Mouse (Mus musculus) embryonic stem cell, embryonic (primary cell): ENCODE data around the gene Rasgrp2.

Experiments used
- CTCF ChIA-PET, 4 experiments: fragments of 300-600 bp in 2 of 4; fragments of 350-600 bp in 2 of 4; sonication (Branson Sonifier 250); formaldehyde crosslinking; loops; one replicate each; lab custom pipeline; 2022; ENCODE audit warnings: inconsistent platforms in 2 of 4; lab: Charles Lee
- POLR2A ChIA-PET, 4 experiments: fragments of 300-600 bp in 2 of 4; fragments of 350-600 bp in 2 of 4; sonication (Branson Sonifier 250); formaldehyde crosslinking; loops; one replicate each; lab custom pipeline; 2022; ENCODE audit warnings: antibody characterized with exemption in 4 of 4, inconsistent platforms in 1 of 4; lab: Charles Lee

Rasgrp2 gene

DNA sequence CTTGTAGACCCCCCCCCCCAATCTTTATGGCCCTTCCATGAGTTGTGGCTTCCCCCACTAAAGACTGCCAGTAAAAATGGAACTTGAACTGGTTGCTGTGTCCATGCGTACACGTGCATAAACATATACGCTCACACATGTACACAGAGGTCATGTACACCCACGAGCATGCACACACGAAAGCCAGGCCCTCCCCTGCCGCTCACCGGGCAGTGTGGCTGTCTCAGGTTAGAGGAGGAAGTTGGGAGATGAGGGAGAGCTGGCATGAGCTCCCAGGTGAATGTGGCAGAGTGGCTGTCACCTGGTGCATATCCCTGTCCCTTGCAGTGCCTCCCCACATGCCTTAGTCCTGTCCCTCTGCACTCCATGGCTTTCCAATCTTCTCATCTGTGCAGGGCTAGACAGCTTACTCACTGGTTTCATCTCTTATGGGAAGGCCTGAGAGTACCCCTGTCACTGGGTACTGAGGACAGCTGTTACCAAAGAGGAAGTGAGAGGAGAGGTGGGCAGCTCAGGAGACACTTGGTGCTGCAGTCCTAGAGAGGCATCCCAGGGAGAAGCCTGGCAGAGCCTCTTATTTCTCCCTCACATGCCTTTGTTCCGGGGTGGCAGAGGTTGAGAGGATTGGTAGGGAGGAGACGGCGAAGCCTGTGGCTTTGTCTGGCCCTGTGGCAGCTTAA, 55.0 kb downstream of the Rasgrp2 start:
- ChIA-PET CTCF (interaction anchor here in 3 of 4 experiments (0.7 to 1.5 kb wide), 4 partner anchors 35 to 174 kb away, joined by 3 to 5 read pairs (median 3); no protein-coding TSS in a partner anchor), POLR2A (interaction anchor here in 2 of 4 experiments (0.8 to 1.1 kb wide), 2 partner anchors 13 to 27 kb away, joined by 3 to 6 read pairs; no protein-coding TSS in a partner anchor)

DNA sequence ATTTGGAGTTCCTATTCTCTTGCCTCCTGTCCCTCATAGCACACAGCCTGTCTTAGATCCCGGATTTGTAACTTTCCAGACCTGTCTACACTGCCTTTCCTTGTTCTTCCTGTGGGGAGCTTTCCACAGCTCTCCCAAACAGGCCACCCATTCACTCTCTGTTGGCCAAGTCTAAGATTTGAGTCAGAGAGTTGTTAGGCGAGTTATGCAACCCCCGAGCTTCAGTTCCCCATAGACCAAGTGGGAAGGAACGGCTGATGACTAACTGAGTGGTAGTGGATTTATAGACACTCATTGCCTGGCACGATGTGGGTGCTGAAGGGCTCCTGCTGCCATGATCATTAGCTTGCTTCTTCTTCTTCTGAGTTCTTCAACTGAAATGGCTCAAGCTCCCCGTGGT, 60.4 kb downstream of the Rasgrp2 start:
- POLR2A ChIA-PET: no interaction called here
- CTCF ChIA-PET: interaction anchor here in 1 of 4 experiments (1.4 kb wide), 1 partner anchor 9 kb away, joined by 4 read pairs; no protein-coding TSS in a partner anchor

DNA sequence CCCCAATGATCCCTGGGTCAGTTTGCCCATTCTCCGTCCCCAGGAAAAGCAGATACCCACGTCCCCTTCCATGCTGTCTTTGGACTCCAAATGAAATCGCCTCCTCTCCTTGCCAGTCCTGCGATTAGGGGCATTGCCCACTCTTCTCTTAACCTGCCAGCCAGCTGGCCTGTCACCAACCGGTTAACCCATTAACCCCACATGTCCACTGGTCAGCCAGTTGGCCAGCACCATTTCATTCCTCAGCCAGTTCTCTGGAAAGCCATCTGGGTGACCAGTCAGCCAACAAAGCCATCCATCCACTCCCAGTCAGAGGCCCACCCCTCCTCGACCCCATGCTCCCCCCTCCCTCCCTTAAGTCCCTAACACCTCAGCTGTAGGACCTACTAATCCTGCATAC, 63.7 kb downstream of the Rasgrp2 start:
- CTCF ChIA-PET: interaction anchor here in 2 of 4 experiments (0.7 to 2.6 kb wide), 3 partner anchors 11 to 164 kb away, joined by 3 to 13 read pairs (median 8); no protein-coding TSS in a partner anchor

DNA sequence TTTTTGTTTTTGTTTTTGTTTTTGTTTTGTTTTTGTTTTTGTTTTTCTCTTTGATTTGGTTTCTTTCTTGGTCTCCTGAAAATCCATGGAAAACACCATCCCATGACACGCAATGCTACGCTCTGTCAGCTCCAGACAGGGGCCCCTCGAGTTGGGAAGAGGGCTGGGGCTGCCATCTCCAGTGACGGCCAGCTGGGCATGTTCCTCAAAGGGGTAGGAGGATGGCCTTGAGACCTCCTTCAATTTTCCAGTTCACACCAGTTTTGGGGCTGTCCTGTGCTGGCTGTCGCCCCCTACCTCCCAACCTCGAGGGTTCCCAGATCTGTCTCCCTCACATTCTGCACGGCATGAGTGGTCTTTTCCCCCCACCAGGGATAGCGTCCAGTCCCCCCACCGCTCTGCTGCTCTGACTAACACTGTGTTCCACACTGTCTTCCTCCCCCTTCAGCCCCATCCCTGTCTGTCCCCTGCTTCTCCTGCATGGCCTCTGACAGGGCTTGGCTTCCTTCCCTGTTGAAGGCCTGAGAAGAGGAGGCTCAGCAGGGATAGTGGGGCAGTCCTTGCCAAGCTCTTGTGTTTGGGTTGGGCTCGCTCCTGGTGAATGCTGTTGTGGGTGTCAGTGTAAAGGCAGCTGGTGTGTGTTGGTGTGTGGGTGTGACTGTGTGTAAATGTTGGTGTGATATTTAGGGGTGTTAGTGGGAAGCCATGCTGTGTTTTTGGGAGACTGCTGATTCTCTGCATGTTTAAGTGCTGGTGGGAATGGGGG, 65.3 kb downstream of the Rasgrp2 start:
- POLR2A ChIA-PET: interaction anchor here in 2 of 4 experiments (1.3 to 1.6 kb wide), 4 partner anchors 8 to 101 kb away, joined by 3 to 5 read pairs (median 4); partner anchors contain the start of gene Sf1 (in 1 of the 2)
- CTCF ChIA-PET: interaction anchor here in 3 of 4 experiments (0.7 to 3.3 kb wide), 6 partner anchors 12 to 200 kb away, joined by 3 to 18 read pairs (median 8); no protein-coding TSS in a partner anchor

More for the DNA sequence above, 63.7 kb downstream of the Rasgrp2 start:
- POLR2A ChIA-PET: interaction anchor here in 2 of 4 experiments (0.6 to 2.3 kb wide), 3 partner anchors 10 to 974 kb away, joined by 3 to 7 read pairs (median 4); partner anchors contain the start of gene Sf1 (in 1 of the 2)
